Mouse (Mus musculus) G1E (cell line): ENCODE data around the gene Zfp592. TPM values are rescaled to one million over a fixed set of nuclear protein-coding genes. Genes with fewer than 3 reads are reported as not detected.

Source experiments
- ATAC-seq: 2 replicates; pipeline ENCODE4 v1.8.0; 2016; ENCODE audit warnings: mild to moderate bottlenecking; ENCODE audit not compliant: insufficient number of reproducible peaks, poor library complexity, low FRiP score, severe bottlenecking; ENCODE audit errors: extremely low read depth
- DNase-seq: peaks from one replicate; pipeline ENCODE4 v3.0.0; 2012; ENCODE audit warnings: low spot score
- H3K27me3 ChIP-seq: 2 replicates; pipeline ENCODE4 v1.6.1; 2012; ENCODE audit warnings: mild to moderate bottlenecking, low read length, inconsistent platforms; ENCODE audit not compliant: insufficient read depth
- H3K36me3 ChIP-seq: replicated peaks from 2 replicates; pipeline ENCODE3; 2012; ENCODE audit warnings: mild to moderate bottlenecking, inconsistent platforms
- H3K4me1 ChIP-seq: 2 replicates; pipeline ENCODE4 v1.6.1; 2012; ENCODE audit warnings: low read depth, low read length, inconsistent platforms, mixed read lengths; ENCODE audit not compliant: insufficient read depth
- H3K4me3 ChIP-seq: 2 replicates; pipeline ENCODE4 v1.5.1; 2012; ENCODE audit warnings: low read depth, mild to moderate bottlenecking, inconsistent platforms, low read length, moderate library complexity, mixed read lengths
- H3K9me3 ChIP-seq: replicated peaks from 2 replicates; pipeline ENCODE4 v1.6.1; 2012; ENCODE audit warnings: inconsistent platforms
- CTCF ChIP-seq: IDR thresholded peaks from 2 replicates; pipeline ENCODE4 v1.5.1; 2012; ENCODE audit warnings: low read depth, low read length, inconsistent platforms, mixed read lengths
- GATA1 ChIP-seq: IDR thresholded peaks from 2 replicates; pipeline ENCODE4 v1.6.1; 2012; ENCODE audit warnings: borderline replicate concordance, low read length, inconsistent platforms, mixed read lengths
- GATA2 ChIP-seq: IDR thresholded peaks from 2 replicates; pipeline ENCODE4 v1.6.1; 2012; ENCODE audit warnings: low read depth, low read length, inconsistent platforms, borderline replicate concordance
- POLR2AphosphoS5 ChIP-seq: IDR thresholded peaks from 2 replicates; pipeline ENCODE4 v1.6.1; 2012; ENCODE audit warnings: low read depth, low read length, inconsistent platforms; ENCODE audit not compliant: insufficient replicate concordance
- TAL1 ChIP-seq: conservative IDR thresholded peaks from 2 replicates; pipeline ENCODE4 v1.6.1; 2012; ENCODE audit warnings: low read depth, low read length, inconsistent platforms, mixed read lengths
- polyA plus RNA-seq: library from polyadenylated mRNA; stranded (reverse); fragments of >175 nt; gene quantifications from 2 replicates; pipeline ENCODE4 v1.2.3, GENCODE M21; 2012
- total RNA-seq, 2 experiments: library from RNA; stranded (forward) in 1 of 2; stranded (reverse) in 1 of 2; fragments of 200-1000 nt in 1 of 2; fragments of >200 nt in 1 of 2; fragmentation: Nextera tagmentation in 1 of 2; gene quantifications; 2 replicates each; pipeline ENCODE4 v1.2.3; 2014 to 2017

The Zfp592 gene
- total and polyA plus RNA-seq, 3 experiments: 30.3 to 72.4 (median 60.5) TPM

DNA sequence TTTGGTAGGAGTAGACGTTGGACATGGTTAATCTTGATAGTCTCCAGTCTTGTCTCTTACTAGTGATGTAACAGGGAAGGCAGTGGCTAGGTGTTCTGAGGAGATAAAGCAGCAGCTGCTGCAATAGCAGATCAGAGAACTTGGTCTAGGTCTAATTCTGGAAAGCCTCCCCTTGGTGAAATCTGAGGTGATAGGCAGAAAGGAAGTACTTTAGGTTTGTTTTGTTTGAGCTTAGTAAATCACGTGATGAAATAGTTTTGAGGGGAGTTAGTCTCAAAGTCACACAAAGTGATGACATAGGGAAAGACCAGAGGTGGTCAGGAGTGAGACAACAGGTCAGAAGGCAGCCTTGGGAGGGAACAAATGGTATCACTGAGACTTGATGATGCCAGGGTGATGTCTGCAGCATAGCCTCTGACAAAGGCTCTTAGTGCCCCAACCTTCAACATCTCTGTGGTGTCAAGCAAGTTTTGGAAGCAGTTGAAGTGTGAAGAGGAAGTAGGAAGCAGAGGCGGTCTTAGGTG lies 11.1 kb downstream of the Zfp592 start:
- H3K36me3 ChIP-seq: peaks cover 61% of the 10 kb centered on the region
- TF ChIP-seq TAL1 (peak; percentile 78), GATA2 (no peak), CTCF (no peak), POLR2AphosphoS5 (no peak)
- H3K27me3 ChIP-seq: no peaks in the 10 kb centered on the region
- H3K9me3 ChIP-seq: no peaks in the 10 kb centered on the region
- DNase-seq: peak; percentile 30
- ATAC-seq: peak; percentile 68
- H3K4me3 ChIP-seq: no peak overlapping the region; the same call in 1 of the 2 replicates
- peaks cover 80% of the 10 kb centered on the region for H3K4me1 ChIP-seq

DNA sequence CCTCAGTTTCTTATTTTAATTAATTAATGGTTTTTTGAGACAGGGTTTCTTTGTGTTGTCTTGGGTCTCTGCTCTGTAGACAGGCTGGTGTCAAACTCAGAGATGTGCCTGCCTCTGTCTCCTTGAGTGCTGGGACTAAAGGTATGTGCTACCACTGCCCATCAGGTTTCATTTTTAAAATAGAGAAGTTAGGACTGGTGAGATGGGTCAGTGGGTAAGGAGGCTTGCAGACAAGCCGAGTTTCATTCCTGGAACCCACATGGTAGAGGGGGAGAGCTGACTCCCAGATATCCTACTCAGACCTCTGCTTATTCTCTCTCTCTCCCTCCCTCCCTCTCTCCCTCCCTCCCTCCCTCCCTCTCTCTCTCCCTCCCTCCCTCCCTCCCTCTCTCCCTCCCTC lies 12.5 kb downstream of the Zfp592 start:
- Histone ChIP-seq H3K27me3 (no peaks in the 10 kb centered on the region), H3K4me1 (peaks cover 73% of the 10 kb centered on the region)
- no peak for ATAC-seq

DNA sequence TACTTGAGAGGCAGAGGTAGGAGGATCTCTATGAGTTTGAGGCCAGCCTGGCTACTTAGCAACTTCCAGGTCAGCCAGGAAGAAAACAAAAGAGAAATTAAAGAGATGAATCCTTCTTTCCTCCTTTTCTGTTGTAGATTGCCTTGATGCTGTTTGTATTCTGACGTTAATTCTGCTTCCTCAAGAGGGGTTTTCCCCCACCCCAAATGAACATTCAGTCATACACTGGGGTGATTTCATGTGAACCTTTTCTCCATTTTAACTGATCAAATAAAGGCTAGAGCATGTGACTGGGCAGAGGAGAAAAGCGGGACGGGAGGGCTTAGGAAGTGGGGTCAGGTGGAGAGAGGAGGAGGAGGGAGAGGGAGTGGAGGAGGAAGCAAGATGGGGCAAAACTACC lies 14.8 kb downstream of the Zfp592 start:
- Histone ChIP-seq H3K36me3 (peaks cover 77% of the 10 kb centered on the region), H3K9me3 (no peaks in the 10 kb centered on the region), H3K27me3 (no peaks in the 10 kb centered on the region), H3K4me3 (no peak overlapping the region), H3K4me1 (peaks cover 55% of the 10 kb centered on the region)
- ATAC-seq (no peak), DNase-seq (no peak)
- TF ChIP-seq TAL1: no peak
- TF ChIP-seq GATA1: no peak
- no peak for TF ChIP-seq CTCF
- no peak for TF ChIP-seq GATA2
- TF ChIP-seq POLR2AphosphoS5: no peak

More for the DNA sequence above, 12.5 kb downstream of the Zfp592 start:
- peaks cover 65% of the 10 kb centered on the region for H3K36me3 ChIP-seq
- H3K4me3 ChIP-seq: no peak overlapping the region; the same call in 1 of the 2 replicates
- no peak for DNase-seq
- no peaks in the 10 kb centered on the region for H3K9me3 ChIP-seq
- TF ChIP-seq GATA1 (no peak), POLR2AphosphoS5 (no peak), CTCF (no peak), TAL1 (no peak), GATA2 (no peak)

DNA sequence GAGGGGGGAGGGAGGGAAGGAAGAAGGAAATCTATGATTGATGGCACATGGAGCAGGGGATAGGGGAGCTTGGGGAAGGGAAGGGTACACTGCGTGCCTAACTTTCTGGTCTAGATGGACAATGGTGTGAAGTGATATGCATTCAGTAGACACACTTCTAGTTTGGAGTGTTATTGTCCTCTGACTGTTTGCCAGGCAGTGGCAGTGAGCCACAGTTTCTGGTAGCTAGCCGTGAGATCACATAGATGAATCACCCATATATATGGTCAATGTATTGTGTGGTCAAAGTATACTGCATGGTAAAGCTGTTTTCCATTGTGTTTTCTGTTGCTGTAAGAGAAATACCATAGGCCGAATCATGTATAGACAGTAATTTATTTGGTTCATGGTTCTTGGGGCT lies 18.1 kb downstream of the Zfp592 start:
- Histone ChIP-seq H3K4me3 (no peak overlapping the region), H3K9me3 (no peaks in the 10 kb centered on the region), H3K4me1 (peaks cover 34% of the 10 kb centered on the region), H3K36me3 (peaks cover 91% of the 10 kb centered on the region), H3K27me3 (no peaks in the 10 kb centered on the region)
- ATAC-seq (no peak), DNase-seq (no peak)
- TF ChIP-seq GATA1: no peak
- no peak for TF ChIP-seq POLR2AphosphoS5
- TF ChIP-seq CTCF: no peak
- TF ChIP-seq TAL1: no peak
- no peak for TF ChIP-seq GATA2

DNA sequence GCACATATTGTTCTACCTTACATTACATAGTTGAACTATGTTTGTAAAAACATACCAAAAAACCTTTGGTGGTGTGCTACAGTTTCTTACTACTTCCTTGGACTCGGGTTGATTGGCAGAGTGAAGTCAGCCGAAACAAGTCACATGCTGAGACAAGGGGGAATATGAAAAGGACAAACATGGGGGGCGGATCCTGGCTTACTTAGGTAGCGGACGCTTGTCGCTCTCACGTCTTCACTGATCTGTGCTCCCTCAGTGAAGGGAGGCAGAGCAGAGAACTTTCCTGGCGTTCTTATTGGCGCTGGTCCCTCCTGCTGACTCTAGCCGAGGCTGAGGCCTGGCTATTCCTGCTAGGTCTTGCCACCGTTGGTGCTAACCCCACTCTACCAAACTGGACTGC lies 26.8 kb downstream of the Zfp592 start:
- DNase-seq (no peak), ATAC-seq (no peak)
- Histone ChIP-seq H3K4me1 (peaks cover 34% of the 10 kb centered on the region; the same call in 1 of the 2 replicates), H3K27me3 (no peaks in the 10 kb centered on the region), H3K4me3 (no peak overlapping the region), H3K36me3 (peaks cover 85% of the 10 kb centered on the region), H3K9me3 (no peaks in the 10 kb centered on the region)
- no peak for TF ChIP-seq GATA2
- no peak for TF ChIP-seq TAL1
- TF ChIP-seq GATA1: no peak
- TF ChIP-seq CTCF: no peak
- TF ChIP-seq POLR2AphosphoS5: no peak

DNA sequence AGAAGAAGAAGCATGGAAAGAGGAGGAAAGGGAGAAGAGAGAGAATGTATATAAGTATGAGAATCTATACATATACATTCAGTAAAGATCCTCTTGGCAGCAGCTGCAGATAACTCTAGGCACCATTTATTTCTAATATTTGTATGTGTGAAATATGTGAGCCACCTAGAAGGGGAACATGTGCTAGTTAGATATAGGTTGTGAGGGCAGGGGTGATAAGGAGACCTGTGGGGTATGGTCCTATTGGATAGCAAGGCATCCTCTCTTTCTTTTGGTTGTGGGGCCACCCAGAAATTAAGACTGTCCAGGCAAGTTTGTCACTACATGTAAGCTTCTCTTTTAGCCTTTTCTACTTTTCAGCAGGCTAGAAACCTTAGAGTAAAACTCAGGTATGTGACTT lies 29.2 kb downstream of the Zfp592 start:
- ATAC-seq (no peak), DNase-seq (no peak)
- peaks cover 88% of the 10 kb centered on the region for H3K36me3 ChIP-seq

DNA sequence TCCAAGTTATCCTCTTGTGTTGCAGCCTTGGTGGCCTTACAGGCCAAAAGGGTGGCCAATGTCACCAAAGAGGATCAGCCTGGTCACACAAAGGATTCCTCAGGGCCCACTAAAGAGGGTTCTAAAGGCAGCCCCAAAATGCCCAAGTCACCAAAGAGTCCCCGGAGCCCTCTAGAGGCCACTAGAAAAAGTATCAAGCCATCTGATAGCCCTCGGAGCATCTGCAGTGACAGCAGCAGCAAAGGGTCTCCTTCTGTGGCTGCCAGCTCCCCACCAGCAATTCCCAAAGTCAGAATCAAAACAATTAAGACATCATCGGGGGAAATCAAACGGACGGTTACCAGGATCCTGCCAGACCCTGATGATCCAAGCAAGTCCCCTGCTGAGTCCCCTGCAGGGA lies 30.6 kb downstream of the Zfp592 start:
- peaks cover 93% of the 10 kb centered on the region for H3K36me3 ChIP-seq
- H3K27me3 ChIP-seq: no peaks in the 10 kb centered on the region
- H3K4me1 ChIP-seq: peaks cover 38% of the 10 kb centered on the region
- ATAC-seq (no peak), DNase-seq (no peak)
- H3K4me3 ChIP-seq: no peak overlapping the region
- no peaks in the 10 kb centered on the region for H3K9me3 ChIP-seq
- TF ChIP-seq GATA1: no peak
- no peak for TF ChIP-seq GATA2
- no peak for TF ChIP-seq TAL1
- no peak for TF ChIP-seq CTCF
- TF ChIP-seq POLR2AphosphoS5: no peak

More for the DNA sequence above, 29.2 kb downstream of the Zfp592 start:
- no peak for TF ChIP-seq GATA1
- TF ChIP-seq TAL1: no peak
- no peak for TF ChIP-seq POLR2AphosphoS5
- no peak for TF ChIP-seq GATA2
- no peak for TF ChIP-seq CTCF
- H3K4me3 ChIP-seq: no peak overlapping the region
- H3K27me3 ChIP-seq: no peaks in the 10 kb centered on the region
- H3K9me3 ChIP-seq: no peaks in the 10 kb centered on the region
- H3K4me1 ChIP-seq: peaks cover 38% of the 10 kb centered on the region; the same call in 1 of the 2 replicates
